Mouse (Mus musculus) lung, adult 2 months (tissue): ENCODE results near the gene 4930451I11Rik.

Experiments
- CTCF ChIP-seq: fragments of 200-500 bp; IDR thresholded peaks from 2 replicates; pipeline ENCODE4 v1.5.1; 2011; ENCODE audit warnings: mild to moderate bottlenecking, low read length, control low read depth; ENCODE audit not compliant: insufficient read depth
- POLR2A ChIP-seq: fragments of 200-500 bp; IDR thresholded peaks from 2 replicates; pipeline ENCODE4 v1.6.1; 2011; ENCODE audit warnings: low read depth, mild to moderate bottlenecking, control low read depth, low read length, borderline replicate concordance; ENCODE audit errors: extremely low read depth

- TF ChIP-seq POLR2A (no peak), CTCF (no peak)
Measured at GRCm38 (mm10) chr7:126868003-126868402, 36.6 kb upstream of the 4930451I11Rik start.
